Mouse (Mus musculus) kidney, postnatal 4 days (tissue): ENCODE data around the gene Tnfrsf25.

Experiments
- DNase-seq, 2 experiments: peaks; one replicate each; pipeline ENCODE4 v3.0.0; 2021; ENCODE audit warnings: mixed read lengths in 2 of 2

Tnfrsf25 gene

DNA sequence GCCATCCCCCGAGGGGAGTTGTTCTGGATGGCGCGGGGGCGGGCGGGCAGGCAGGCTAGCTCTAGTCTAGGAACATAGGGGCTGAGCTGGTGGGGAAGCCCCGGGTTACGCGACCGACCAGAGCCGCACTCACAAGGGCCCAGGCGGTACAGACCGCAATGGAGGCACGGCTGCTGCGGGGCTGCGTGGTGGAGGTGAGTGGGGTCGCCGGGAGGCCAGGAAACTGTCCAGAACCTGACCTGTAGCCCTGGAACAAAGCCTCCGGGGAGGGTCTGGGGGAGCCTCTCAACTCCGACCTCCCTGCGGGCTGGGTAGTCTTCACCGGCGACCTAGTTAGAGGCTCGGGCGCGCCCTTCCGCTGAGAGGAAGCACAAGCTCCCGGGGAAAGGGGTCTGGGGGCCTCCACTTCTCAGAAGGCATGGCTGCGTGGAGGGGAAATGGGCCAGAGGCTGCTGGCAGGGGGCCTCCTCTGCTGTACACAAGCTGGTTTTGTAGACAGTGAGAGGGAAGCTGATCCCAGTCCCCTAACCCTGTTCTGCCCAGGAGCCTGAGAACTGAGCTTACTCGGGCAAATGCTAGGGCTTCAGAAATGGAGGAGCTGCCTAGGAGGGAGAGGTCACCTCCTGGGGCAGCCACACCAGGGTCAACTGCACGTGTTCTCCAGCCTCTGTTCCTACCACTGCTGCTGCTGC lies at the start of gene Tnfrsf25:
Gene Tnfrsf25, plus strand, starts transcription at position 14 of the 692 bp plus-strand sequence.
- DNase-seq: peak in 1 of 2 experiments; percentile 60

GRCm38 (mm10) chr4:152067280-152067679 lies 48.5 kb upstream of the Tnfrsf25 start:
- DNase-seq: no peak

DNA sequence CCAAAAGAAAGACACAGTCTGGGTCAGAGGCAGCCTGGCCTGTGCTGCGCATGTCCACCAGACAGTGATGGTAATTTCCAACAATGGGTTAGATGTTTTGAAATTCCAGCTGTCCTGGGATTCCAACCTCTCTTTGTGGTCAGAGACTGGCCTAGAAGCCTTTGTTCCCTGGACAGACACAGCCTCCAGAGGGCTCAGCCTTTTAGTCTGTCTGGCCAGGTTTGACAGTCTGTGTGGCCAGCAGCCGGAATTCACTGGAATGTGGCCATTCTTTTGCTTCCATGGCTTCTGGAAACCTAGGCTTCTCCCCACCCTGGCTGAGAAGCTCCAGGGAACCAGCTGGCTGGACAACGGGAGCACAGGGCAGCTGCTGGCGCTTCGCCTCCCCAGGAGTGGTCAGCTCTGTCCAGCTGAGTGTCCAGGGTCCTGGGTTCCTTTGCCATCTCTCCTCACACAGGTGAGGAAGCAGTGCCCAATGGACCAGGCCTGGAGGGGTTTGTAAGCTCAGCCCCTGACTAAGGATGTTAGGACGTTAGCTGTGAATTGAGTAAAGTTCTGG lies 47.5 kb upstream of the Tnfrsf25 start:
- no peak for DNase-seq

GRCm38 (mm10) chr4:152069245-152069644 lies 46.5 kb upstream of the Tnfrsf25 start:
- no peak for DNase-seq

DNA sequence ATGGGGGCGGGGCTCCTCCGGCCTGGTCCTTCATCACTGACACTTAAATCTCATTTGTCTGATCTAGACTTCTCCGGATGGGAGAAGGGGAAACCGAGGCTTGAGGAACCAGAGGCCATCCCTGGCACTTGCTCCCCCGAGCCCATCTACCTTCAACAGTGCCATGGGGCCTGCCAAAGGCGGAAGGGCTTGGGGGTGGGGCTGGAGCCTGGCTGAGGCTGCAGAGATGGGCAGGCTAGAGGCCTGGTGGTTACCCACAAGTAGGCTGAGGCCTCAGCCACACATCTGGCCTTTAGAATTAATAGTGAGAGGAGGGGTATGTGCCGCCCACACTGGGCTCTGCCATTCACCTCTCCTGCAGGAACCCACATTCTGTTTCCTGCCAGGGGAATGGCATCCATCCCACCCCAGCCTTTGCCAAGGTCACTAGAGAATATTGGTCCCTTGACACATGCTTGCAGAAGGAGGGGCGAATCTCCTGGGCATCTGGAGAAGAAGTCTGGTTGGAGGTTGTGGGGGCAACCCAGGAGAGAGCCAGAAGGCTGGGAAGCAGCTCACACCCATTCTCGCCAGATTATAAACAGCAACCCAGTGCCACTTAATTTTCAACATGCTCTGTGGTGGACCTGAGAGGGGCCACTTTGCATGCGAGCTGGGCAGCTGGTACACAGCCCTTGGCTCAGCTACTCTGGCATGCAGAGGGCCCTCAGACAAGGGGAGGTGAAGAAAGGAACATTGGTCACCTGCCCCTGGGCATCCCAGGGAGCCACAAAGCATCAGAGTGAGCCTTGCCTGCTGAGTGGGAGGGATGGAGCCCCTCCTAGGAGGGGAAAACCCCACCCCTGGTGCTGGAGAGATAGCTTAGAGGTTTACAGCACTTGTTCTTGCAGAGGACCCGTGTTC lies 45.0 kb upstream of the Tnfrsf25 start:
- DNase-seq: no peak

DNA sequence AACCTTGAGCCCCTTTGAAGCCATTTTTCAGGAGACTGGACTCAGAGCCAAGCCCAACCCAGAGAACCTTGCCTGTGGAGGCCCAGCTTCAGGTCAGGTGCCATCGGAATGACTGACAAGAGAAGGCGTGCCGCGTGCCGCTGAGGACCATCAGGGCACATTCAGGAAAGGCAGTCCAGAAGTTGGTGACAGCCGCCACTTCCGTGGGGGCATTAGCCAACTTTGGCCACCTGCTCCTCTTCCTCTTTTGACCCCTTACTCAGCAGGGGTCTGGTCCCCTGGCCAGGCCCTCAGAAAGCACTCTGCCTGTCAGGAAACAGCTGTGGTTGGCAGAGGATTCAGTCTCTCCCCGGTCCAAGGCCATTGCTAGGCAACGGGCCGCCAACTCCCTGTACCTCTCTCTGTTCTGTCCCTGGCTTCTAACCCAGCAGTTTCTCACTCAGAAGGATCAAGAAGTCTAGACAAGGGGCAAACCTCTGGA lies 43.6 kb upstream of the Tnfrsf25 start, which contains the start of gene Plekhg5:
Gene Plekhg5, plus strand, starts transcription at position 378 of the 481 bp plus-strand sequence.
- peak in 1 of 2 experiments; percentile 48 for DNase-seq

GRCm38 (mm10) chr4:152072655-152073054 lies 43.1 kb upstream of the Tnfrsf25 start:
- no peak for DNase-seq

- DNase-seq: no peak
Measured at GRCm38 (mm10) chr4:152073715-152074114, 42.0 kb upstream of the Tnfrsf25 start.

GRCm38 (mm10) chr4:152074548-152074947 lies 41.2 kb upstream of the Tnfrsf25 start:
- DNase-seq: no peak

- no peak for DNase-seq
Measured at GRCm38 (mm10) chr4:152077191-152077590, 38.5 kb upstream of the Tnfrsf25 start.

- no peak for DNase-seq
Measured at GRCm38 (mm10) chr4:152078105-152078530, 37.6 kb upstream of the Tnfrsf25 start.

DNA sequence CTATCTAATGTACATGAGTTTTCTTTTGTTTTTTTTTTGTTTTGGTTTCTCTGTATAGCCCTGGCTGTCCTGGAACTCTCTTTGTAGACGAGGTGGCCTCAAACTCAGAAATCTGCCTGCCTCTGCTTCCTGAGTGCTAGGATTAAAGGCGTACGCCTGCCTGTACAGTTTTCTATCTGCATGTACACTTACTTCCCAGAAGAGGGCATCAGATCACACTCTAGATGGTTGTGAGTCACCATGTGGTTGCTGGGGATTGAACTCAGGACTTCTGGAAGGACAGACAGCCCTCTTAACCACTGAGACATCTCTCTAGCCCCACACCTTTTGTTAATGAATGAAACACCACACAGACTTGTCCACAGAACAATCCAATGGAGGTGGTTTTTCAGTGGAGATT lies 36.5 kb upstream of the Tnfrsf25 start:
- no peak for DNase-seq

DNA sequence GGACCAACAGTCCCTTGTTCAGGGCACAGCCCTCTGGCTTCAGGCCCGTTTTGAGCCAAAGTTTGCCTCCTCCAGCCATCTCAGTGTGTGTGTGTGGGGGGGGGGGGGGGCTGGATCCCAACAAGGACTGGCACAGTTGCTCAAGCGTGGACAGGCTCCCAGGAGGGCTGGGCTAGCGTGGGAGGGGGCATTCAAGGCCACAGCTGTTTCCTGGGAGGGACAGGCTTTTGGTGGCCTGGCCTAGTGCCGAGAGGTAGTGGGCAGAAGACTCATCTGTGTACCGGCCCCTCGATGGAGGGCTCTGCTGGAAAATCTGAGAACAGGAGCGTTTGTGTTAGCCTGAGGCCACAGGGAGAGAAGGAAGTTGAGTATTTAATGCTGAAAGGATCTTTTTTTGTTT lies 35.8 kb upstream of the Tnfrsf25 start:
- DNase-seq: peak; percentile 66 to 75

GRCm38 (mm10) chr4:152083611-152084220 lies 32.0 kb upstream of the Tnfrsf25 start:
- DNase-seq: no peak

GRCm38 (mm10) chr4:152084616-152085015 lies 31.1 kb upstream of the Tnfrsf25 start:
- DNase-seq: no peak

DNA sequence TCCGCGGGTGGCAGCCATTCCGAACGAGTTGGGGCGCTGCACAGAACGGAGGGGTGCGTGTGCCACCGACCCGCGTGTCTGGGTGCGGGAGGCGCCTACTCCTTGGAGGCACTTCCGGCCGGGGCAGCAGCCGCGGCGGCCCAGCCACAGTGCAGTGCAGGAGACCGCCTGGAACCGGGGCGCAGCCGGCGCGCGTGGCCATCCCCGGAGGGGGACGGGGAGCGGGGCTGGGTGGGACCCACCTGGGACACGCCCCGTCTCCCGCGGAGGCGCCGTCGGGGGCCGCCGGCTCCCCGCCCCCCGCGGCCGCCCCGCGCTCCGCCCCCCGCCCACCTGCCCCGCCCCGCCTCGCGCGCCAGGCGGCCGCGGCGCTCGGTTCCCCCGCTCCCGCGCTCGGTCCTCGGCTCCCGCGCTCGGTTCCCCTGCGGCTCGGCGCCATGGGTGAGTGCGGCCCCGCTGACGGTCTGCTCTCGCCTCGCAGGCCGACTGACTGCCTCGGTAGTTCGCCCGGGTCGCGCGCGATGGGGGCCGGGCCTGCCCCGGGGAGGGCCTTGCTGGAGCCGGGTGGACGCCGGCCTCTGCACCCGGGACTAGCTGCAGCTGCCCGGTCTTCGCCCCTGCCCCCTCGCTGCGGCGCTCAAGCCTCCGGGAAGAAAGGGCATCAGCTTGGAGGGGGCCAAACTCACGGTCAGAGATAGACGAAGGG lies 29.1 kb upstream of the Tnfrsf25 start:
- peak; percentile 73 to 81 for DNase-seq

DNA sequence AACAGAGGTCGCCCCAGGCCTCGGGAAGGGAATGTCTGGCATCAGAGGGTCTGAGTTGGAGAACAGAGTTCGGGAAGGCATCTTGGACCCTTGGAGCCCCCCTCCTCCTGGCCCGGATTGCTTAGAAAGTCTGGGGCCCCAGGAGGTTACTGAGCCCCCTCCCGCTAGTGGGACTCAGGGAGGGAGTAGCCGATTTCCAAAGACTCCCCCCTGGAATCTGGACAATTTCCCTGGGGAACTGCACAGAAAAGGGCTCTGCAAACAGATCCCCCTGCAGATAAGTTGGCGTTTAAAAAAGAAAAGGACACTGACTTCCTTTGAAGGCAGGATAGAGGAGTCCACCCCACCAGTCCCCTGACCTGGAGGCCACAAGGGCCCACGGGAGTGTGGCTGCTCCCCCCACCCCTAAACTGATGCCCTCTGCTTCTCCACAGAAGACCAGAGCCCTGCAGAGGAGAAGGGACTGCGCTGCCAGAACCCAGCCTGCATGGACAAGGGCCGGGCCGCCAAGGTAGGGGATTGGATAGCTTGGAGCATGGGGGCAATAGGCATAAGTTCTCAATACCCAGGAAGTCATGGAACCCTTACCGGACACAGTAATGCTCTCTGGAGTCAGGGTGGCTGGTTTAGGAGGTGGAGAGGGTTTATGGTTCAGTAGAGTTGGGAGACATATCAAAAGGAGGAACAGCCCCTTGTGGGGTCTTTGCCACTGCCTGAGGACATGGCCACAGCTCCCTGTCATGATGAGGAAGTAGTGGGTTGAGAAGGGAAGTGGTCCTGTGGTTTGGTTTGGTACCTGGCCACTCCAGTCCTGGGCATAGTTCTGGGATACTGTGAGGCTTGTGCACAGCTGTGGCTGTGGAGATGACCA lies 28.3 kb upstream of the Tnfrsf25 start:
- DNase-seq: no peak

- no peak for DNase-seq
Measured at GRCm38 (mm10) chr4:152088133-152088532, 27.6 kb upstream of the Tnfrsf25 start.

GRCm38 (mm10) chr4:152088556-152089120 lies 27.1 kb upstream of the Tnfrsf25 start:
- DNase-seq: no peak

- DNase-seq: no peak
Measured at GRCm38 (mm10) chr4:152090191-152090590, 25.5 kb upstream of the Tnfrsf25 start.
